Mouse (Mus musculus) limb, embryonic 15.5 days (tissue): ENCODE results near the gene Barx1. TPM values are rescaled to one million over a fixed set of nuclear protein-coding genes. Genes with fewer than 3 reads are reported as not detected.
A peak's percentile ranks its signal among the peaks of the same experiment; 100 is the strongest.

Experiments used
- ATAC-seq: fragments of 200-750 bp; cut with Nextera tagmentation; 2 replicates; pipeline ENCODE4 v1.8.0; 2017; ENCODE audit warnings: low read depth, moderate TSS enrichment; ENCODE audit not compliant: insufficient number of reproducible peaks, low FRiP score, low TSS enrichment
- H3K27ac ChIP-seq: fragments of 300-500 bp; sonication (generic); 2 replicates; pipeline ENCODE4 v1.5.1; 2015; ENCODE audit warnings: moderate library complexity, mild to moderate bottlenecking, inconsistent platforms
- H3K27me3 ChIP-seq: fragments of 300-500 bp; sonication (generic); 2 replicates; pipeline ENCODE4 v1.6.1; 2015; ENCODE audit warnings: inconsistent platforms
- H3K36me3 ChIP-seq: fragments of 300-500 bp; sonication (generic); 2 replicates; pipeline ENCODE4 v1.6.1; 2015; ENCODE audit warnings: inconsistent platforms
- H3K4me1 ChIP-seq: fragments of 300-500 bp; sonication (generic); 2 replicates; pipeline ENCODE4 v1.6.1; 2015; ENCODE audit warnings: inconsistent platforms
- H3K4me2 ChIP-seq: fragments of 300-500 bp; sonication (generic); 2 replicates; pipeline ENCODE4 v1.6.1; 2015; ENCODE audit warnings: mild to moderate bottlenecking, inconsistent platforms
- H3K4me3 ChIP-seq: fragments of 300-500 bp; sonication (generic); 2 replicates; pipeline ENCODE4 v1.5.1; 2015; ENCODE audit warnings: mild to moderate bottlenecking, inconsistent platforms
- H3K9ac ChIP-seq: fragments of 300-500 bp; sonication (generic); 2 replicates; pipeline ENCODE4 v1.6.1; 2015; ENCODE audit warnings: inconsistent platforms
- H3K9me3 ChIP-seq: fragments of 300-500 bp; sonication (generic); 2 replicates; pipeline ENCODE4 v1.6.1; 2016; ENCODE audit warnings: inconsistent platforms
- whole genome bisulfite sequencing: fragments of 180-500 bp; shearing (Covaris S2); methylation state at CpG from one replicate; pipeline ENCODE4 v1.1.7; 2015; 5-methylcytosine and 5-hydroxymethylcytosine counted together
- polyA plus RNA-seq: library from polyadenylated mRNA; unstranded; fragments of >200 nt; fragmentation: Nextera tagmentation; extraction: Ambion mirVana; gene quantifications from 2 replicates; pipeline ENCODE4 v1.2.1, GENCODE M21; 2015

Barx1 gene
- polyA plus RNA-seq, 1 experiment from 2014 or later = 3.9 TPM

GRCm38 (mm10) chr13:48650615-48651014 is 12.2 kb upstream of the Barx1 start:
- Histone ChIP-seq H3K4me1 (no peaks in the 10 kb centered on the region), H3K36me3 (no peaks in the 10 kb centered on the region), H3K4me3 (no peak overlapping the region), H3K4me2 (no peak overlapping the region), H3K27ac (no peak overlapping the region), H3K27me3 (peaks cover 31% of the 10 kb centered on the region), H3K9ac (no peak overlapping the region), H3K9me3 (no peaks in the 10 kb centered on the region)
- 0% methylated on average over 1 of the region's 1 CpGs for WGBS
- no peak for ATAC-seq

- WGBS = 56% methylated on average over 6 of the region's 6 CpGs
- no peak overlapping the region for H3K4me3 ChIP-seq
- ATAC-seq = no peak
- no peak overlapping the region for H3K9ac ChIP-seq
- no peaks in the 10 kb centered on the region for H3K9me3 ChIP-seq
- peaks cover 4% of the 10 kb centered on the region; the same call in 1 of the 2 replicates for H3K4me1 ChIP-seq
- H3K36me3 ChIP-seq = no peaks in the 10 kb centered on the region
- H3K27ac ChIP-seq = no peak overlapping the region
- H3K27me3 ChIP-seq = peaks cover 38% of the 10 kb centered on the region
- H3K4me2 ChIP-seq = no peak overlapping the region
Measured at GRCm38 (mm10) chr13:48651132-48652065, 11.4 kb upstream of the Barx1 start.

GRCm38 (mm10) chr13:48653788-48654770 is 8.7 kb upstream of the Barx1 start:
- Histone ChIP-seq H3K9ac (no peak overlapping the region), H3K27ac (no peak overlapping the region), H3K36me3 (no peaks in the 10 kb centered on the region), H3K4me3 (no peak overlapping the region), H3K9me3 (no peaks in the 10 kb centered on the region), H3K4me1 (peaks cover 11% of the 10 kb centered on the region), H3K27me3 (peaks cover 65% of the 10 kb centered on the region), H3K4me2 (no peak overlapping the region)
- WGBS = 8% methylated on average over 14 of the region's 14 CpGs
- ATAC-seq = 0 out of 2 replicates have a peak, but pooled peaks have one; percentile 33

GRCm38 (mm10) chr13:48655637-48656036 is 7.2 kb upstream of the Barx1 start:
- Histone ChIP-seq H3K4me1 (peaks cover 24% of the 10 kb centered on the region), H3K9ac (no peak overlapping the region), H3K4me3 (no peak overlapping the region), H3K27me3 (peaks cover 80% of the 10 kb centered on the region), H3K4me2 (peak overlapping the region; percentile 31; the same call in 1 of the 2 replicates), H3K9me3 (no peaks in the 10 kb centered on the region), H3K36me3 (no peaks in the 10 kb centered on the region), H3K27ac (no peak overlapping the region)
- no peak for ATAC-seq
- WGBS = 1% methylated on average over 8 of the region's 8 CpGs

GRCm38 (mm10) chr13:48657791-48658190 is 5.0 kb upstream of the Barx1 start:
- Histone ChIP-seq H3K4me1 (peaks cover 29% of the 10 kb centered on the region), H3K27me3 (peaks cover 88% of the 10 kb centered on the region), H3K4me3 (no peak overlapping the region), H3K27ac (no peak overlapping the region), H3K9ac (no peak overlapping the region), H3K36me3 (no peaks in the 10 kb centered on the region), H3K9me3 (no peaks in the 10 kb centered on the region), H3K4me2 (no peak overlapping the region)
- 6% methylated on average over 9 of the region's 9 CpGs for WGBS
- no peak for ATAC-seq

- H3K4me2 ChIP-seq = peak overlapping the region; percentile 12; the same call in 1 of the 2 replicates
Measured at GRCm38 (mm10) chr13:48658588-48659253, 4.1 kb upstream of the Barx1 start.

GRCm38 (mm10) chr13:48659254-48660220 is 3.3 kb upstream of the Barx1 start:
- peak overlapping the region; percentile 19 for H3K4me3 ChIP-seq
- no peak overlapping the region for H3K9ac ChIP-seq
- peaks cover 96% of the 10 kb centered on the region for H3K27me3 ChIP-seq
- H3K36me3 ChIP-seq = no peaks in the 10 kb centered on the region
- WGBS = 2% methylated on average over 38 of the region's 38 CpGs
- peak overlapping the region; percentile 39 for H3K4me2 ChIP-seq
- peak overlapping the region; percentile 17; the same call in 1 of the 2 replicates for H3K27ac ChIP-seq
- no peaks in the 10 kb centered on the region for H3K9me3 ChIP-seq
- peaks cover 38% of the 10 kb centered on the region for H3K4me1 ChIP-seq
- ATAC-seq = no peak

More at GRCm38 (mm10) chr13:48658588-48659253, 4.1 kb upstream of the Barx1 start:
- H3K9ac ChIP-seq = no peak overlapping the region
- H3K4me3 ChIP-seq = no peak overlapping the region
- no peaks in the 10 kb centered on the region for H3K9me3 ChIP-seq
- 2% methylated on average over 33 of the region's 33 CpGs for WGBS
- ATAC-seq = no peak
- peaks cover 36% of the 10 kb centered on the region for H3K4me1 ChIP-seq
- H3K27ac ChIP-seq = no peak overlapping the region
- H3K36me3 ChIP-seq = no peaks in the 10 kb centered on the region
- H3K27me3 ChIP-seq = peaks cover 88% of the 10 kb centered on the region

GRCm38 (mm10) chr13:48660221-48660734 is 2.5 kb upstream of the Barx1 start:
- ATAC-seq = no peak
- no peak overlapping the region for H3K4me2 ChIP-seq
- peaks cover 45% of the 10 kb centered on the region for H3K4me1 ChIP-seq
- H3K9ac ChIP-seq = no peak overlapping the region
- no peaks in the 10 kb centered on the region for H3K36me3 ChIP-seq
- WGBS = 2% methylated on average over 11 of the region's 11 CpGs
- no peaks in the 10 kb centered on the region for H3K9me3 ChIP-seq
- no peak overlapping the region for H3K27ac ChIP-seq
- peak overlapping the region; percentile 19 for H3K4me3 ChIP-seq
- peaks cover 97% of the 10 kb centered on the region for H3K27me3 ChIP-seq

- no peak overlapping the region for H3K4me2 ChIP-seq
- WGBS = 19% methylated on average over 6 of the region's 6 CpGs
- H3K27me3 ChIP-seq = peaks cover 99% of the 10 kb centered on the region
- H3K27ac ChIP-seq = no peak overlapping the region
- H3K9me3 ChIP-seq = no peaks in the 10 kb centered on the region
- H3K9ac ChIP-seq = no peak overlapping the region
- no peaks in the 10 kb centered on the region for H3K36me3 ChIP-seq
- H3K4me3 ChIP-seq = no peak overlapping the region
- H3K4me1 ChIP-seq = peaks cover 48% of the 10 kb centered on the region
- no peak for ATAC-seq
Measured at GRCm38 (mm10) chr13:48660741-48661140, 2.1 kb upstream of the Barx1 start.

GRCm38 (mm10) chr13:48661561-48661960 is 1.2 kb upstream of the Barx1 start:
- no peak for ATAC-seq
- H3K36me3 ChIP-seq = no peaks in the 10 kb centered on the region
- WGBS = 4% methylated on average over 1 of the region's 1 CpGs
- H3K27me3 ChIP-seq = peaks cover 99% of the 10 kb centered on the region
- H3K4me2 ChIP-seq = no peak overlapping the region
- H3K4me1 ChIP-seq = peaks cover 51% of the 10 kb centered on the region
- no peak overlapping the region for H3K9ac ChIP-seq
- no peak overlapping the region for H3K27ac ChIP-seq
- no peaks in the 10 kb centered on the region for H3K9me3 ChIP-seq
- no peak overlapping the region for H3K4me3 ChIP-seq
